Mouse (Mus musculus): ENCODE results near the gene Tmem170. TPM values are rescaled to one million over a fixed set of nuclear protein-coding genes. Genes with fewer than 3 reads are reported as not detected.

Tmem170 gene
- polyA plus RNA-seq, 1 experiment from 2014 or later = 7.7 TPM

DNA sequence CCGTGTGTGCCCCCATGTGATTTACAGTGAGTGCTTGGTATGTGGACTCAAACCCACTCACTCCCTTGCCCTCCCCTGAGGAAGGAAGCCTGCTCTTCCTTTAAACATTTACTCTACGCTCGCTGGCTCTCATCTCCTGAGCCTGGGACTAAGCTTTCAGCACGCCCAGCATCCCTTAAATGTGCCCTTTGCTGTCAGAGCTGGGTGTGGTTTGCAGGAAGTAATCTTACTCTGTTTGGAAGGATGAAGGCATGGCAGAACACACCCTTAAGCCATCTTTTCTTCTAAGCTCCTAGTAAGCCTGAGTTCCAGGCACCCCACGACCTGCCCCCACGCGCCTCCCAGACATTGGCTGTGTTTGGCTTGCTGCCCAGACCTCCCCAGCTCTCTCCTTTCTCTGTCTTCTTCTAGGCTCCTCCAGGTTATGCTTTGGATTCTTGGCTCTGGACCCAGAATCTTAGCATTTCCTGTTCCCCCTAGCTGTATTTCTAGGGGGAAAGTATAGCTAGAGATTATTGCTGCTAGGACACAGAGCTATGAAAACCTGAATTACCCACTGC, 11.6 kb upstream of the Tmem170 start:
- Histone ChIP-seq H3K9me3 (ENCODE audit: control insufficient read depth, low read length) (no peaks in the 10 kb centered on the region), H3K27me3 (ENCODE audit: control insufficient read depth, insufficient read depth, low read length) (peaks cover 33% of the 10 kb centered on the region), H3K4me2 (ENCODE audit: low read depth, severe bottlenecking) (no peak overlapping the region), H3K4me3 (ENCODE audit: low read depth, low read length) (no peak overlapping the region), H3K27ac (replicated peaks; ENCODE audit: low read depth, low read length) (no peak overlapping the region), H3K4me1 (ENCODE audit: control insufficient read depth, insufficient read depth, low read length) (peaks cover 8% of the 10 kb centered on the region), H3K9ac (ENCODE audit: low read length) (no peak overlapping the region), H3K36me3 (ENCODE audit: control insufficient read depth, insufficient read depth, low read length) (no peaks in the 10 kb centered on the region)
- 56% methylated on average over 7 of the region's 7 CpGs for WGBS
- ATAC-seq (ENCODE audit: insufficient number of reproducible peaks, low FRiP score, low TSS enrichment, low read depth) (no peak), DNase-seq (ENCODE audit: low spot score) (no peak)

- Histone ChIP-seq H3K4me1 (ENCODE audit: control insufficient read depth, insufficient read depth, low read length) (peaks cover 8% of the 10 kb centered on the region), H3K36me3 (ENCODE audit: control insufficient read depth, insufficient read depth, low read length) (no peaks in the 10 kb centered on the region), H3K9me3 (ENCODE audit: control insufficient read depth, low read length) (no peaks in the 10 kb centered on the region), H3K4me3 (ENCODE audit: low read depth, low read length) (no peak overlapping the region), H3K27me3 (ENCODE audit: control insufficient read depth, insufficient read depth, low read length) (peaks cover 33% of the 10 kb centered on the region), H3K9ac (ENCODE audit: low read length) (no peak overlapping the region), H3K27ac (replicated peaks; ENCODE audit: low read depth, low read length) (no peak overlapping the region), H3K4me2 (ENCODE audit: low read depth, severe bottlenecking) (no peak overlapping the region)
- 82% methylated on average over 1 of the region's 1 CpGs for WGBS
- ATAC-seq (ENCODE audit: insufficient number of reproducible peaks, low FRiP score, low TSS enrichment, low read depth) (no peak), DNase-seq (ENCODE audit: low spot score) (no peak)
Measured at GRCm38 (mm10) chr8:111887479-111887878, 10.9 kb upstream of the Tmem170 start.

DNA sequence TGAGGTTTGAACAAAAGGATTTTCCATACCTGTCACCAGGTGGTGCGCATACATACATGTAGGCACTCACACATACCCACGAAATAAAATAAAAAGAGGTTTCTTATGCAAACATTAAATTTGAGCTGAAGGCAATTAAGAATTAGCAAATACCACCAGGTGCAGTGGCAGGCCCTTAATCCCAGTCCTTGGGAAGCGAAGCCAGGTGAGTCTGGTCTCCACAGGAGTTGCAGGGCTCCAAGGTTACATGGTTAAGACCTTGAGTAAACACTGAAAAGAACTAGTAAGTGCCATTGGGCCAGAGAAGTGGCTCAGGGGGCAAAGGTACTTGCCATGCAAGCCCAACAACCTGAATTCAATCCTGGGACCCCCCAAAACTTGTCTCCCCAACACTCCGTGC, 7.1 kb upstream of the Tmem170 start:
- H3K9me3 ChIP-seq (ENCODE audit: control insufficient read depth, low read length) = no peaks in the 10 kb centered on the region
- WGBS = 90% methylated on average over 4 of the region's 4 CpGs
- no peaks in the 10 kb centered on the region for H3K4me1 ChIP-seq (ENCODE audit: control insufficient read depth, insufficient read depth, low read length)
- H3K27ac ChIP-seq (replicated peaks; ENCODE audit: low read depth, low read length) = no peak overlapping the region
- H3K27me3 ChIP-seq (ENCODE audit: control insufficient read depth, insufficient read depth, low read length) = peaks cover 4% of the 10 kb centered on the region
- H3K4me2 ChIP-seq (ENCODE audit: low read depth, severe bottlenecking) = no peak overlapping the region
- no peak overlapping the region for H3K9ac ChIP-seq (ENCODE audit: low read length)
- no peak overlapping the region for H3K4me3 ChIP-seq (ENCODE audit: low read depth, low read length)
- DNase-seq (ENCODE audit: low spot score) (no peak), ATAC-seq (ENCODE audit: insufficient number of reproducible peaks, low FRiP score, low TSS enrichment, low read depth) (no peak)
- no peaks in the 10 kb centered on the region for H3K36me3 ChIP-seq (ENCODE audit: control insufficient read depth, insufficient read depth, low read length)

GRCm38 (mm10) chr8:111881591-111881990, 5.0 kb upstream of the Tmem170 start:
- no peak overlapping the region for H3K4me3 ChIP-seq (ENCODE audit: low read depth, low read length)
- WGBS = 1% methylated on average over 2 of the region's 2 CpGs
- no peaks in the 10 kb centered on the region for H3K4me1 ChIP-seq (ENCODE audit: control insufficient read depth, insufficient read depth, low read length)
- no peak overlapping the region for H3K4me2 ChIP-seq (ENCODE audit: low read depth, severe bottlenecking)
- no peaks in the 10 kb centered on the region for H3K9me3 ChIP-seq (ENCODE audit: control insufficient read depth, low read length)
- ATAC-seq (ENCODE audit: insufficient number of reproducible peaks, low FRiP score, low TSS enrichment, low read depth) (peak; percentile 58; the same call in 1 of the 2 replicates), DNase-seq (ENCODE audit: low spot score) (peak; percentile 77)
- no peak overlapping the region for H3K27ac ChIP-seq (replicated peaks; ENCODE audit: low read depth, low read length)
- no peaks in the 10 kb centered on the region for H3K36me3 ChIP-seq (ENCODE audit: control insufficient read depth, insufficient read depth, low read length)
- H3K9ac ChIP-seq (ENCODE audit: low read length) = no peak overlapping the region
- no peaks in the 10 kb centered on the region for H3K27me3 ChIP-seq (ENCODE audit: control insufficient read depth, insufficient read depth, low read length)

DNA sequence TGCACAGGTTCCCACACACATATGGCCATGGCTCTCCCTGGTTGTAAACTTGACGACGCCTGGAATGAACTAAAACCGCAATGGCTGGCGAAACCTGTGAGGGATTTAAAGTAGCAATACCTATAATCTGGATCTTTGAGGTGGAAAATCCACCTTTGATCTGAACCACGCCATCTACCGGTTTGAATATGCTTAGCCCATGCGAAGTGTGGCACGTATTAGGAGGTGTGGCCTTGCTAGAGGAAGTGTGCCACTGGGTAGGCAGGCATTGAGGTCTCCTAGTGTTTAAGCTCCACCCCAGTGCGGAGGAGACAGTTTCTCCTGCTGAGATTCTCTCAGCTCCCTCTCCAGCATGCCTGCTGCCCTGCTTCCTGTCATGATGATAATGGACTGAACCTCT, 1.2 kb upstream of the Tmem170 start:
- no peaks in the 10 kb centered on the region for H3K4me1 ChIP-seq (ENCODE audit: control insufficient read depth, insufficient read depth, low read length)
- DNase-seq (ENCODE audit: low spot score) (no peak), ATAC-seq (ENCODE audit: insufficient number of reproducible peaks, low FRiP score, low TSS enrichment, low read depth) (no peak)
- no peak overlapping the region for H3K4me2 ChIP-seq (ENCODE audit: low read depth, severe bottlenecking)
- H3K36me3 ChIP-seq (ENCODE audit: control insufficient read depth, insufficient read depth, low read length) = no peaks in the 10 kb centered on the region
- no peak overlapping the region for H3K27ac ChIP-seq (replicated peaks; ENCODE audit: low read depth, low read length)
- no peak overlapping the region for H3K9ac ChIP-seq (ENCODE audit: low read length)
- WGBS = 64% methylated on average over 9 of the region's 9 CpGs
- H3K4me3 ChIP-seq (ENCODE audit: low read depth, low read length) = no peak overlapping the region
- no peaks in the 10 kb centered on the region for H3K9me3 ChIP-seq (ENCODE audit: control insufficient read depth, low read length)
- H3K27me3 ChIP-seq (ENCODE audit: control insufficient read depth, insufficient read depth, low read length) = no peaks in the 10 kb centered on the region

DNA sequence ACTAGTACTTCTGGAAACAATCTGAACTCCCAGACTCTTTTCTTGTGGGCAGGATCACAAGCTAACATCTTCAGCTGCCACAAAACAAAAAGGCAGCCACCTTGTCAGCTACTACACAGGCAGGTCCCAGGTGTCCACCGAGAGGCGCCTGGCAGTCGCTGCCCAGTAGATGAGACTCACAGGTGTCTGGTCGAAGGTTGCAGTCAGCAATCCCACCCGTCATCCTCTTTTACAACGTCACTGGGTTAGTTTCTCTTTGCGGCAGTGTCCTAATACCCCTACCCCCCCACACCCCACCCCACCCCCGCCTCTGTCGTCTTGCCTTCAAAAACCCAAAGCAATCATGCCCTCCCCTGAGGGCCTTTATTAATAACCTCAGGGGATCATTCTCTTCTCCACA, 792 bp downstream of the Tmem170 start:
- 21% methylated on average over 9 of the region's 9 CpGs for WGBS
- H3K4me2 ChIP-seq (ENCODE audit: low read depth, severe bottlenecking) = peak overlapping the region; percentile 74
- H3K4me3 ChIP-seq (ENCODE audit: low read depth, low read length) = peak overlapping the region; percentile 76
- H3K4me1 ChIP-seq (ENCODE audit: control insufficient read depth, insufficient read depth, low read length) = no peaks in the 10 kb centered on the region
- DNase-seq (ENCODE audit: low spot score) (no peak), ATAC-seq (ENCODE audit: insufficient number of reproducible peaks, low FRiP score, low TSS enrichment, low read depth) (no peak)
- no peaks in the 10 kb centered on the region for H3K27me3 ChIP-seq (ENCODE audit: control insufficient read depth, insufficient read depth, low read length)
- peak overlapping the region; percentile 72 for H3K9ac ChIP-seq (ENCODE audit: low read length)
- no peak overlapping the region for H3K27ac ChIP-seq (replicated peaks; ENCODE audit: low read depth, low read length)
- H3K36me3 ChIP-seq (ENCODE audit: control insufficient read depth, insufficient read depth, low read length) = no peaks in the 10 kb centered on the region
- no peaks in the 10 kb centered on the region for H3K9me3 ChIP-seq (ENCODE audit: control insufficient read depth, low read length)

DNA sequence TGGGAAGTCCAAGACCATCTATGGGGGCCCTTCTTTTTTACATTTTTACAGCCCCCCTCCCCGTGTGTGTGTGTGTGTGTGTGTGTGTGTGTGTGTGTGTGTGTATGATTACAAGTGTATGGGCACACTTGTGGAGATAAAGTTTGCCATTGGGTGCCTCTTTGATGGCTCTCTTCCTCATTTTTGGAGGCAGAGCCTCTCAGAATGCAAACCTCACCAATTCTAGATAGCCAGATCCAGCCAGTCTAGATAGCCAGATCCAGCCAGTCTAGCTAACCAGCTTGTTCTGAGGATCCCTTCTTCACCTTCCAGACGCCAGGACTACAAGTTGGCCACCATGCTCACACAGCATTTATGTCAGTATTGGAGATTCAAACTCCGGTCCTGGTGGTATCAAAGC, 5.3 kb downstream of the Tmem170 start:
- no peaks in the 10 kb centered on the region for H3K27me3 ChIP-seq (ENCODE audit: control insufficient read depth, insufficient read depth, low read length)
- no peak for DNase-seq (ENCODE audit: low spot score)
- H3K36me3 ChIP-seq (ENCODE audit: control insufficient read depth, insufficient read depth, low read length) = no peaks in the 10 kb centered on the region
- H3K9me3 ChIP-seq (ENCODE audit: control insufficient read depth, low read length) = no peaks in the 10 kb centered on the region
- no peak for ATAC-seq (ENCODE audit: insufficient number of reproducible peaks, low FRiP score, low TSS enrichment, low read depth)
- no peak overlapping the region for H3K27ac ChIP-seq (replicated peaks; ENCODE audit: low read depth, low read length)
- H3K4me2 ChIP-seq (ENCODE audit: low read depth, severe bottlenecking) = no peak overlapping the region
- no peaks in the 10 kb centered on the region for H3K4me1 ChIP-seq (ENCODE audit: control insufficient read depth, insufficient read depth, low read length)
- H3K4me3 ChIP-seq (ENCODE audit: low read depth, low read length) = no peak overlapping the region
- H3K9ac ChIP-seq (ENCODE audit: low read length) = no peak overlapping the region
- 78% methylated on average over 3 of the region's 3 CpGs for WGBS

DNA sequence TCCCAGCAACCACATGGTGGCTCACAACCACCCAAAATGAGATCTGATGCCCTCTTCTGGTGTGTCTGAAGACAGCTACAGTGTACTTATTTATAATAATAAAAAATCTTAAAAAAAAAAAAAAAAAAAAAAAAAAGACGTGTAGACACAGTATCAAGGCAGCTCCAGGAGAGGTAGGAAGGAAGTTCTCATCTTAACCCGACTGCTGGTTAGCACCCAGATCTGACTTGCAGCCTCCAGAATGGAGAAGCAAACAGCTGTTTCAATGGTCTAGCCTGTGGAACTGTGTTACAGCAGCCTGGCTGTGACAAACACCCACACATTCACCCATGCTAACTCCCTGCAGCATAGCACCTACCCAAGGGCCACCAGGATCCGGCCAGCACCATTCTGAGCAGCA, 6.2 kb downstream of the Tmem170 start:
- Histone ChIP-seq H3K4me1 (ENCODE audit: control insufficient read depth, insufficient read depth, low read length) (no peaks in the 10 kb centered on the region), H3K9ac (ENCODE audit: low read length) (no peak overlapping the region), H3K4me2 (ENCODE audit: low read depth, severe bottlenecking) (no peak overlapping the region), H3K36me3 (ENCODE audit: control insufficient read depth, insufficient read depth, low read length) (no peaks in the 10 kb centered on the region), H3K27ac (replicated peaks; ENCODE audit: low read depth, low read length) (no peak overlapping the region), H3K27me3 (ENCODE audit: control insufficient read depth, insufficient read depth, low read length) (no peaks in the 10 kb centered on the region), H3K4me3 (ENCODE audit: low read depth, low read length) (no peak overlapping the region), H3K9me3 (ENCODE audit: control insufficient read depth, low read length) (no peaks in the 10 kb centered on the region)
- no peak for DNase-seq (ENCODE audit: low spot score)
- no peak for ATAC-seq (ENCODE audit: insufficient number of reproducible peaks, low FRiP score, low TSS enrichment, low read depth)
- WGBS = 90% methylated on average over 3 of the region's 3 CpGs

DNA sequence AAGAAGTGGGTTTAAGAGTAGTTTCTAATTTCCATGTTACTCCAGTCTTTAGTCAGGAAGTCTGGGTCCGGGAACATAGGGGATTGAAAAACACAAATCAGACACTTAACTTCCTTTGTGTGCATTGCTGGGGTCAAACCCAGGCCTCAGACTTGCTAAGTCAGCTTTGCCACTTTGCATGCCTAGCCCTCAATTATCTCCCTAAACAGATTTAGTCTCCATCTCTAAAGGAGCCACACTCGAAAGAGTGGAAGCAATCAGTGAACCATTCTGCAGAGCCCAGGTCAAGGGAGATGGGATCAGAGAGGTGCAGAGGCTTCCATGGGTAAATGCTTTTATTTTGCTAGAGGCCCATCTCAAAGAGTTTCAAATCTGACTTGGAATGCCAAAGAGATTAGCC, 7.9 kb downstream of the Tmem170 start:
- no peak for ATAC-seq (ENCODE audit: insufficient number of reproducible peaks, low FRiP score, low TSS enrichment, low read depth)
- DNase-seq (ENCODE audit: low spot score) = no peak
- 74% methylated on average over 2 of the region's 2 CpGs for WGBS
- Histone ChIP-seq H3K27me3 (ENCODE audit: control insufficient read depth, insufficient read depth, low read length) (no peaks in the 10 kb centered on the region), H3K36me3 (ENCODE audit: control insufficient read depth, insufficient read depth, low read length) (no peaks in the 10 kb centered on the region), H3K9ac (ENCODE audit: low read length) (no peak overlapping the region), H3K9me3 (ENCODE audit: control insufficient read depth, low read length) (no peaks in the 10 kb centered on the region), H3K4me2 (ENCODE audit: low read depth, severe bottlenecking) (no peak overlapping the region), H3K27ac (replicated peaks; ENCODE audit: low read depth, low read length) (no peak overlapping the region), H3K4me1 (ENCODE audit: control insufficient read depth, insufficient read depth, low read length) (no peaks in the 10 kb centered on the region), H3K4me3 (ENCODE audit: low read depth, low read length) (no peak overlapping the region)
